Mouse (Mus musculus) kidney, postnatal 14 days (tissue): ENCODE data around the gene Tusc2.
"Not testable (repeated sequence)": the region's sequence is repeated elsewhere in the genome, so short reads cannot be mapped to it uniquely, and the experiment has no call there.

ENCODE experiments used
- DNase-seq: peaks from one replicate; pipeline ENCODE4 v3.0.0; 2022; ENCODE audit warnings: mixed read lengths

Gene Tusc2

DNA sequence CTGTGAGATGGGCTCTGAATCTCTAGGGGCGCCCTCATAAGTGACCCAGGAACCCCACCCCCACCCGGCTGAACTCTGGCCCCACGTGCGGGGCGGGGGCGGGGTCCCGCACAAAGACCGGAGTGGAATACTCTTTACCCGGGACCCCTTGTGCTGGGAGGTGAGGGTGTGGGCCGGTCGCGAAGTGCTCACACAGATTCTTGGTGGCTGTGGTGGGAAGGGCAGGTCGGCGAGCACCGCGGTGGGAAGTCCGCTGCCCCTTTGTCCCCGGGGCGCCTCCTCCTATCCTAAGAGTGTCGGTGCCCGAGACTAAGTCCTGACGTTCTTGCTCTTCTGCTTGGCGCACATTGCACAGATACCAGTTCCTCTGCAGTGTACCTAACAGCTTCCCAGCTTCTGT, 6.2 kb downstream of the Tusc2 start:
- no peak for DNase-seq

DNA sequence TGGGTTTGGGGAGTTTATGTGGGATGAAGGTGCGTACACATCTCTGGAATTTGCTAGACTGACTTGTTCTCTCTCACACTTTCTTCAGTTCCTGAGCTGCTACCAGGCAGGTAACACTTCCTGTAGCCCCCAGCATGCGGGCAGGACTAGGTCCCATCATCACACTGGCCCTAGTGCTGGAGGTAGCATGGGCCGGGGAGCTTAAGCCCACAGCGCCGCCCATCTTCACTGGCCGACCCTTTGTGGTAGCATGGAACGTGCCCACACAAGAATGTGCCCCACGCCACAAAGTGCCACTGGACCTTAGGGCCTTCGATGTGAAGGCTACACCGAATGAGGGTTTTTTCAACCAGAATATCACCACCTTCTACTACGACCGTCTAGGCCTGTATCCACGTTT, 7.0 kb downstream of the Tusc2 start:
- DNase-seq = no peak

DNA sequence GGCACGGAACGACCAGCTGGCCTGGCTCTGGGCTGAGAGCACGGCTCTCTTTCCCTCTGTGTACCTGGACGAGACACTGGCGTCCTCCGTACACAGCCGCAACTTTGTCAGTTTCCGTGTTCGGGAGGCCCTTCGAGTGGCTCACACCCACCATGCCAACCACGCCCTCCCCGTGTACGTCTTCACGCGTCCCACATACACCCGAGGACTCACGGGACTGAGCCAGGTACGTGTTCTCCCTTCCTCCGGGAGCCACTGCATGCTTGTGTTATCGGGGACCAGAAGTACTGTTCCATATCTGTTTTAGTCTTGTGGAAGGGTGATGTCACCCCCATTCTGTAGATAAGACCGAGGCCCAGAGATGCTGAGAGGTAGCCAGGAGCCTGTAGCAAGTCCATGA, 7.8 kb downstream of the Tusc2 start:
- no peak for DNase-seq

DNA sequence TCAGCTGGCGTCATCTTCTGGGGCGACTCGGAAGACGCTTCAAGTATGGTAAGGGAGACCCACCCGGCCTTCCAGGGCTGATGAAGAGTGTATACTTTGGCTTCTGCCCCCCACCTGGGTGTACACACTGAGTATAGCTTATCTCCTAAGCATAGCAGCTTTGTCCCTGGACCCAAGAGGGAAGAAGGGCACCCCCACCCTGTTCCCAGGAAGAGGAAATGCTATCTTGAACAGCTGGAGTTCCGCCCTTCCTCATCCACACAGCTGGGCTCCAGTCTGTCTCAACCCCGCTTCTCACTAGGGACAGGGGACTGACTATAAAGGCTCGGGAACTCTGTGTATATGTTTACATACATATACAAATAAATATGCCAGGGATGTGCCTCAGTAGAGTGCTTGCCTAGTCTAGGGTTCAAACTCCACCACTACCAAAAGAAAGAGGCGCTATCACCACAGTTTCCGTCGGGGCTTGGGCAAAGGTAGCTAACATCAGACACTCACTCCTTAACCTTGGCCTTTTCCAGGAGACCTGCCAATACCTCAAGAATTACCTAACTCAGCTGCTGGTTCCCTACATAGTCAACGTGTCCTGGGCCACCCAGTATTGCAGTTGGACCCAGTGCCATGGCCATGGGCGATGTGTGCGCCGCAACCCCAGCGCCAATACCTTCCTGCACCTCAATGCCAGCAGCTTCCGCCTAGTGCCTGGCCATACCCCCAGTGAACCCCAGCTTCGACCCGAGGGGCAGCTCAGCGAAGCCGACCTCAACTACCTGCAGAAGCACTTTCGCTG, 8.7 kb downstream of the Tusc2 start:
- no peak for DNase-seq

DNA sequence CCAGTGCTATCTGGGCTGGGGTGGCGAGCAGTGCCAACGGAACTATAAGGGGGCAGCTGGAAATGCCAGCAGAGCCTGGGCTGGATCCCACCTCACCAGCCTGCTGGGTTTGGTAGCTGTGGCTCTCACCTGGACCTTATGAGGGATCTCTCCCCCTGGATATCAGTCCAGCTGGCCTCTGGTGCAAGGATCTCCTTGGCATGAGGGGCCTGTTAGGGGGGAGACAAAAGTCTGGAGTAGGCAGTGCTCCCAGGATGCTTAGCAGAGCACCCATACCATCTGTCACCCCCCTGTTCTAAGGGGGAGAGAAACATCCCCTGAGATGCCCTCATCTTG, 9.2 kb downstream of the Tusc2 start:
- no peak for DNase-seq

DNA sequence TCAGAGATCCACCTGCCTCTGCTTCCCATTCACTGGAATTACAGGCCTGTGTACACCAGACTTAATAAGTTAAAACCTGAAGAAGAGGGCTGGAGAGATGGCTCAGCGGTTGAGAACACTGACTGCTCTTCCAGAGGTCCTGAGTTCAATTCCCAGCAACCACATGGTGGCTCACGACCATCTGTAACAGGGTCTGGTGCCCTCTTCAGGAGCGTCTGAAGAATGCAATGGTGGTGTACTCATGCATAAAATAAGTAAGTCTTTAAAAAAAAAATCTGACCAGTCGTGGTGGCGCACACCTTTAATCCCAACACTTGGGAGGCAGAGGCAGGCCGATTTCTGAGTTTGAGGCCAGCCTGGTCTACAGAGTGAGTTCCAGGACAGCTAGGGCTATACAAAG, 10.7 kb downstream of the Tusc2 start:
- DNase-seq = not testable (repeated sequence)

DNA sequence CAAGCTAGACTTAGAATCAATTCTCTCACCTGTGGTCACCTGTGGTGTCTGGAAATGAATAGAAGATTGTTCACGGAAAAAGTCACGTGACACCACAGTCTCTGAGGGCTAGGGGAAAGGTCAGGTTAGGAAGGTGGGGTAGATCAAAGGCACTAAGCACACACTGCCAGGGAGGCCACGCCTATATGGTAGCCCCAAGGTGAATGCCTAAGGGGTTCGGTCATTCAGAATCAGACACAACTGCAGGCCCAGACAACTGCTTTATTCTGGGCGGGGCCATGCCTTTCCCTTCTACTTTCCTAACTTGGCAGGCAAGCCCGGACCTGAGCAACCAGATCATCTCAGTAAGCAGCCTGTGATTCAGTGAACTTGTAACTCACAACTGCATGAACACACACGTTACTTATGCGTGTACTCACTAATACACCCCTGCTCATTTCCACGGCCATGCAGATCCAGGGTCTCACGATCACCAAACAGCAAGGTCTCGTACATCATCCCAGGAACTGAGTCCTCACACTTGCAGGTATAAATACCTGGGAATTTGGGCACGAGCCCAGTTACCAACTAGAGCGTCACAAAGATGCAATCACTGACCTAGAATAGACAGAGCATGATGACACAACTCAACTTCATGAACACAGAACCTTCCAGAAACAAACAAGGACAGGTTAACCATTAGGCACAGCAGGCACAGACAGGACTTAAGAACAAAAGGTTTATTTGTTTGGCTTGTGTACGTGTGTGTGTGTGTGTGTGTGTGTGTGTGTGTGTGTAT, 12.7 kb downstream of the Tusc2 start:
- no peak for DNase-seq

DNA sequence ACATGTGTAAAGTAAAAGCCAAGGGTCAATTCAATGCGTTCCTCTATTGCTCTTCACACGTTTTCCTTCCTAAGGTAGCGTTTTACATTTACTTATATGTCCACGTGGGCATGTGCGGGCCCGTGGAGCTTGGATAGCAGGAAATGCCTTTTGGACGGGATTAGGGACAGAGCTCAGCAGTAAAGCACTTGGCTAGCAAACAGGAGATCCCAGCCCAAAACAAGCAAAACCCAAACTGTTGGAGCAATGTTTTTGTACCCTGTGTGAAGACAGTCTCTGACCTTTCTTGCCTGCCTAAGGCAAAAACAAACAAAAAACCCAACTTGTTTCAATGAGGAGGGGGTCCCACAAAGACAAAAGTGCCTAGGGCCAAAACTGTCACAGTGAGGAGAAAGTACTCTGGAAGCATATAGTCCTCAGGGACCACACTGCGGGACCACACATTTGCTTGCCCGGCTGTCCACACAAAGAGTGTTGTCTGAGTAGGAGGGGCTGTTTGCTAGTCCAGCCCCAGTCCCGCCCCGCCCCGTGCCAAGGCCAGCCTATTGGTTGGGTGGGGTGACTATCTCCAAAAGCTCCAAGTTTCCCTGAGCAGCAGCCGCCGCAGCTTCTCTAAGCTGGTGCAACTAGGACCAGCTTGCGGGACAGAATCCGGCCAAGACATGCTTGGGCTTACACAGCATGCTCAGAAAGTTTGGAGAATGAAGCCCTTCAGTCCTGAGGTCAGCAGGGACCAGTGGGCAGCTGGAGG, 13.5 kb downstream of the Tusc2 start, which contains the start of gene Hyal1:
TSS of gene Hyal1 (plus strand) at position 571 of the 751 bp plus-strand sequence.
- peak; percentile 90 for DNase-seq

DNA sequence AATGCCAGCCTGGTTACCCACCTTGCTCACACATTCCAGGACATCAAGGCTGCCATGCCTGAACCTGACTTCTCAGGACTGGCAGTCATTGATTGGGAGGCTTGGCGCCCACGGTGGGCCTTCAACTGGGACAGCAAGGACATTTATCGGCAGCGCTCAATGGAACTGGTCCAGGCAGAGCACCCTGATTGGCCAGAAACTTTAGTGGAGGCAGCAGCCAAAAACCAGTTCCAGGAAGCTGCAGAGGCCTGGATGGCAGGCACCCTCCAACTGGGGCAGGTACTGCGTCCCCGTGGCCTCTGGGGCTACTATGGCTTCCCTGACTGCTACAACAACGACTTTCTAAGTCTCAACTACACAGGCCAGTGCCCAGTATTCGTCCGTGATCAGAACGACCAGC, 14.8 kb downstream of the Tusc2 start:
- no peak for DNase-seq

DNA sequence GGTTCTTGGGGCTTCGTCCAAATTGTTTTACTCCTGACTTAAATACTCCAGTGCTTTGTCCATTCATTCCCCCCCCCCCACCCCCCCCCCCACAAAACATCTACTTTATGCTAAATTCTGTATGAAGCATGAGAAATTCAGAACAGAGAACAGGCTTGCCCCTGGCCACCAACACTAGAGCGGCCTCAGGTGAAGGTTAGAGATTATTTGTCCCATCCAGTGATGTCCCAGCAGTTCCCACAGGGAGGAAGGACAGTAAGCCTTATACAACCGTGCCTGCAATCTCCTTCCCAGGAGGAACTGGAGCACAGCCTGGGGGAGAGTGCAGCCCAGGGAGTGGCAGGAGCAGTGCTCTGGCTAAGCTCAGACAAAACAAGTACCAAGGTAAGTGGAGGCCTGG, 15.5 kb downstream of the Tusc2 start, which contains the start of gene Naa80:
TSS of gene Naa80 (plus strand) at position 301 of the 400 bp plus-strand sequence.
- no peak for DNase-seq

DNA sequence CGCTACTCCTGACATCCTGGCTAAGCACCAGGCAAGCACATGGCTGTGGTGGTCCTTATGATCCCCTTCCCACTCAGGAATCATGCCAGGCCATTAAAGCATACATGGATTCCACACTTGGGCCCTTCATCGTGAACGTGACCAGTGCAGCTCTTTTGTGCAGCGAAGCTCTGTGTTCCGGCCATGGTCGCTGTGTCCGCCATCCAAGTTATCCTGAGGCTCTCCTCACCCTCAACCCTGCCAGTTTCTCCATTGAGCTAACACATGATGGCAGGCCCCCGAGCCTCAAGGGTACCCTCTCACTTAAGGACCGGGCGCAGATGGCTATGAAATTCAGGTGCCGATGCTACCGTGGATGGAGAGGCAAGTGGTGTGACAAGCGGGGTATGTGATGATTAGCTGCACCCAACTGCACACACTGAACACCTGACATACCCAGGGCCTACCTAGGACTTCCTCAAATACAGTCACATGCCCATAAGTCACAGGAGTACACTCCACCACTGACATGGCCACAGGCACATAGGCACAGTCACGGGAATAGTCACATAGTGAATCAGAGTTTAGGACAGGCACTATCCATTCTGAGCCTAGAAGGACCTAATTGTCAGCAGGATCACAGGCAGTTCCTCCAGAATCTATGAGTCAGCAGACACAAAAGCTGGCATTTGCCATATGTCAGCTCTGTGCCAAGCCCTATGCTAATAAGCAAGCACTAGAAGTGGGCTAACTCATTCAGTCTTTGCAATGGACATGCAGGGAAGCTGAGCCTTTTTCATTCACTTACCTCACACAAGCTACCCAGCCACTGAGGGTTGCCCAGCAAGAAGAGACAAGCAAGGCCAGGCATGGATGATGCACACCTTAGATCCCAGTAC, 16.2 kb downstream of the Tusc2 start:
- DNase-seq = no peak

DNA sequence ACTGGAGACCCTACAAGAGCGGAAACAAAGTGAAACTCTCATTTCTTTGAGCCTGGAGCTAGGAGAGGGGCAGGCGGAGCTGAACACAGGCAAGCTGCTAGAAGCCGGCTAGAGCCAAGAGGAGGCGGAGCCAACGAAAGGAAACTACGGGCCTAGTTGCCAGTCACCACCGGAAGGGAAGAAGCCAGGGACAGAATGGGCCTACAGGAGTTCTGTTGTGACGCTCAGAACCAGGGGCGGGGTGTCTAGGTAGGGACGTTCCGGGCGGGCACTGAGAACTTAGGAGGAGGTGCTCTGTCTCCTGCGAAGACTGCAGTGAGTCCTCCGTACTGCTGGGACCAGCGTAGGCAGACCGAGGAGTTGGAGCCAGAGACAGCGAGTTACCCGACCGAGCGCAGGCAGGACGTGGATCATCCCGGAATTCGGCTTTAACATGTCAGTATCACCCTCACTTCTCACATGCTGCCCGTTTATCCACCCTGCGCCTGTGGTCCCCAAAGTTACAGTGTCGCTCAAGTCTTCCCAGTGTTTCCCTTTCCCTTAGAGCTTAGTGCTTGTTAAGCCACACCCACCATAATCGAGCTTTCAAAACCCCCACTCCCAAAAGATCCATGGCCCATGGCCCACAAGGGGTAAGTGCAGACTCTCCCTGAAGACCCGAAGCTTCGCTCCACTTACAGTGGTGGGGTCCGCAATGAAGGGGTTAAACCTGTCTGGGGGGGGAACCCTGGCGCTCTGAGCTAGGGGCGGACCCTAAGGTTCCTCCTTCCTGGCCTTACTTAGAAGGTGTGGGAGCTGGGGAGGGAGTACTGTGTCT, 17.7 kb downstream of the Tusc2 start, which contains the start of gene Hyal3:
TSS of gene Hyal3 (plus strand) at position 318 of the 817 bp plus-strand sequence.
- peak; percentile 95 for DNase-seq

DNA sequence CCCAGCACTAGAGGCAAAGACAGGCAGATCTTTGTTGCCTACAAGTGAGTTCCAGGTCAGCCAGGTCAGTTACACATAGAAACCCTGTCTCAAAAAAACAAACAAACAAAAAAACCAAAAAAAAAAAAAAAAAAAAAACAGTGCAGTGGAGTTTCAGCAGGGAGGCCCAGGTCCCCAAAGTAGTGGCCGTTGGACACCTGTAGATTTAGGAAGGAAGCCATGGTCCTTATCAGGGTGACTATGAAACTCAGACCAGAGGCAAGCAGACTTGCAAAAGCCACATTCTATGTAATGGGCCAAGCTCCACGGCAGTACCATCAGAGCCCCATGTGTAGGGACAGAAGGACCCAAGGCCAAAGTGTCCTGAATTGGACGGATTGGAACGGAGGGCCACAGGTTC, 18.5 kb downstream of the Tusc2 start:
- DNase-seq = no peak

DNA sequence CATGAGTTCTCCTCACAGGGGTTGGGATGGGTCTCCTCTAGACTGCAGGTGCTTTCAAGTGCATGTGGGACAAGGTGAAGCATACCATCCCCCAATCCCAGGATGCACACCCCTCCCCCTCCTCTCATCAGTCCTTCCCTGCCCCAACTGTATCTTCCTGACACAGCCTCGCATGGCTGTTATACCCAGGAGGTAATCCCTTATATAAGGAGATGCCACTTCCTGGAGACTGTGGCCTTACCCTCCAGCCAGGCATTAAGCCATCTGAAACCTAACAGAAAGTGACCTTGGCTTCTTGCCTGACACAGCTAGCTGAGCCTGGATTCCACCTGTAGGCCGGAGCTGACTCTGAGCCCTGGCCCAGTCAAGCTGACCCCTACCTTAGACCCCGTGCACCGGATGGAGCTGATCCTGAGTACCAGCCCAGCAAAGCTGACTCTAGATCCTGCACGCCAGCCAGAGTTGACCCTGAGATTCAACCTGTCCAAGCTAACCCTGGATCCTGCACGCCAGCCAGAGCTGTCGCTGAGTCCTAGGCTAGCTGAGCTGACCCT, 19.5 kb downstream of the Tusc2 start:
- DNase-seq = no peak

DNA sequence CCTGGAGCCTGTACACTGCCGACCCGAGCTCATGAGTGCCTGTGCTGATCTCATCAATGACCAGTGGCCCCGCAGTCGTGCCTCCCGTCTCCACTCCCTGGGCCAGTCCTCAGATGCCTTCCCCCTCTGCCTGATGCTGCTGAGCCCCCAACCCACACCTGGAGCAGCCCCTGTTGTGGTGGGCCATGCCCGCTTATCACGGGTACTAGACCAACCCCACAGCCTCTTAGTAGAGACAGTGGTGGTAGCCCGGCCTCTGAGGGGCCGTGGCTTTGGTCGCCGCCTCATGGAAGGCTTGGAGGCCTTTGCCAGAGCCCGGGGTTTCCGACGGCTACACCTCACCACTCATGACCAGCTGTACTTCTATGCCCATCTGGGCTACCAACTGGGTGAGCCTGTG, 20.1 kb downstream of the Tusc2 start:
- no peak for DNase-seq

DNA sequence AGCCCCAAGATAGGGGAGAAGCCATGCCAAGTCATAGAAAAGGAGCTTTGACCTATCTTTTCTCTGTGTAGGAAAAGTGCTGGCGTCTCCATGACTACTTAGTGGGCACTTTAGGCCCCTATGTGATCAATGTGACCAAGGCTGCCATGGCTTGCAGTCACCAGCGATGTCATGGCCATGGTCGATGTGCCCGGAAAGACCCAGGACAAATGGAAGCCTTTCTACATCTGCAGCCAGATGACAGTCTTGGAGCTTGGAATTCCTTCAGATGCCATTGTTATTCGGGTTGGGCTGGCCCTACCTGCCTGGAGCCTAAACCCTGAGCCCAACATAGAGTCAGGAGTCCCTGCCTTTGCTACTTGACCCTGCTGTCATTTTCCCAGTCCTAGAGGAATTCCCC, 23.4 kb downstream of the Tusc2 start:
- no peak for DNase-seq

DNA sequence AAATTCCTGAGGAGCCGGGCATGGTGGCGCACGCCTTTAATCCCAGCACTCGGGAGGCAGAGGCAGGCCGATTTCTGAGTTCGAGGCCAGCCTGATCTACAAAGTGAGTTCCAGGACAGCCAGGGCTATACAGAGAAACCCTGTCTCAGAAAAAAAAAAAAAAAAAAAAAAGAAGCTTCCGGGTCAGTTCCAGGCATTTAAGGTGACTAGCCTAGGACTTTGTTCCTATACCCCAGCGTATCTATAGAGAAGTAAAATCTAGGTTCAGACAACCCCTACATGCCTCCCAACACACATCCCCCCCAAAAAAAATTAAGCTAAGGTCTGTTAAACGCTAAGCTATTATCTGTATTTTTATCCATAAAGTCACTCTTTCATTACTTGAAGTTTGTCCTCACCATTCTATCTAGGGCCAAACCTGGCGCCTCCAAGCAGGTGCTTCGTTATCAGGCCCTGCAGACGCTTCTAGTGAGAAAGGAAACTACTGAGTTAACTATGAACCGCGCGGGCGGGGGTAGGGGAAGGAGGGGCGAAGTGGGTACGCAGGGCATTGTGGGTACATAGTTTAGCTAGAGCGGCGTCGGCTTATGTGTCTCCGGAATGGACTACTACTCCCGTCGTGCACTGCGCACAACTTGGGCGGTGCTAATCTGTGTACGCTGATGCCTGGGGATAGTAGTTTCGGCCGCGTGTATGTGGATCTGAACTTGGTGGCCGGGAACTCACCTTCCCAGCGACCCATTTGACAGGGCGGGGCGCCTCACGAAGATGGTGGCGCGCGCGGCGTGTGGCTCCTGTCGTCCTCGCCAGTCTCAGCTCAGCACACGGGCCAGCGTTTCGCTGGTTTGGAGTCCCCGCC, 24.1 kb downstream of the Tusc2 start, which contains the start of gene Ifrd2:
TSS of gene Ifrd2 (plus strand) at position 669 of the 859 bp plus-strand sequence.
- peak; percentile 99 for DNase-seq

DNA sequence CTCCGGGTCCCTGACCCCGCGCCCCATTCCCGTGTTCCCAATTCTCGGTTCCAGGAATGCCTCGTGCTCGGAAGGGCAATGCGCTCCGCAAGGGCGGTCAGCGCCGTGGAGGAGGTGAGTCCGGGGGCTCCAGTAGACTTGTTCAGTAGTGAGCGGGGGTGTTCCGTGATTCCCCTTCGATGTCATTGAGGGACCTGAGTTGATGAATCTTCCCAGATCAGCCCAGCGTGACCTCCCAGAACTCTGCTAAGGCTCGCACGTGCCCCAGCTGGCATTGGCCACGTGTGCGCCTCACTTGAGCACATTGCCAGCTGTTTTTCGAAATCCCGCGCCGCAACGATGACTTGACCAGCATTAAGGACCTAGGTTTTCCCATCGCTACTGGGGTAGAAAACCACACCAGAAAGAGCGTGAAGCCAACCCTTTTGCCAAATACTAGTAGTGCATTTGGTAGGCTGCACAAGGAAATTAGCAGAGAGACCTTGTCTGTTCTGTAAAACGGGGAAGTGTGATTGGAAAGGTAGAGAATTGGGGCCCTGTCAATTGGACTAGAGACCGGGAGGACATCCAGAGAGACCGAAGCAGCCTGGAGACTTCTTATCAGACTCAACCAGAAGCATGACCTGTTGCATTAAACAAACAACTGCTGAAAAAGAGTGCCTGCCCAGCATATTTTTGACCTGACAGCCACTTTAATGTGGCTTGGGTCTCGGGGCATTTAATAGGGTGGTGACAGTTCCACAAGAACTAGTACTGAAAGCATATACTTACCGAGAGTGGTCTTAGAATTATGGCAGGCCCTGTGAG, 25.0 kb downstream of the Tusc2 start:
- DNase-seq = no peak
